Mouse (Mus musculus): ENCODE measurements around the gene Sord.

The Sord gene

DNA sequence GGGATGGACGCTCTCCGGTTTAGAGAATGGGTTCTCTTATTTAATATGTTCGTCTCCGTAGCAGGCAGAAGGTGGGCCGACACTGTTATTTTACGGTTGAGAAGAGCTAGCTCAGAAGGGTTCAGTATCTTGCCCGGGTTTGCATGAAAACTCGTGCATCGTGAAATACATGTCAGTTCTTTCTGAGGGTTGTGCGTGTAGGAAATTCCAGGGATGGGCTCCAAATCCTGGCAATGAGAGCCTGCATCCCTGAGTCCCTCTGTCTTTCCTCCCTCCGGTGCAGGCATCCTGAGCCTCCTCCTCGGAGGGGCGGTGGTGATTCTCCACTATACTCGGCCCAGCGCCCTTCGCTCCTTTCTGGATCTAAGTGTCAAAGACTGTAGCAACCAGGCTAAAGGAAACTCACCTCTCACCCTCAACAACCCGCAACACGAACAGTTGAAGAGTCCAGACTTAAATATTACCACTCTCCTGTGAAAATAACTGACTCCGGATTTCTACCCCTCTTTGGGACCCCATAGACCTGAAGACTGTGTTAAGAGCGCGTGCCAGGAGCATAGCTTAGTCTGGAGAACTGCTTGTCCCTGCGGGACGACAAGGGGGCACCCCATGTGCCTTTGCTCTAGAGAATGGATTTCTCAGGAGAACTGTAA, 67.5 kb downstream of the Sord start:
- DNase-seq (ENCODE audit: low spot score in 2 of 2): no peak

GRCm38 (mm10) chr2:122302574-122303241, 68.2 kb downstream of the Sord start:
- DNase-seq (ENCODE audit: low spot score in 2 of 2): peak; percentile 78 to 86

GRCm38 (mm10) chr2:122304544-122304943, 70.0 kb downstream of the Sord start:
- no peak for DNase-seq (ENCODE audit: low spot score in 2 of 2)

- no peak for DNase-seq (ENCODE audit: low spot score in 2 of 2)
Measured at GRCm38 (mm10) chr2:122305097-122305892, 70.7 kb downstream of the Sord start.

DNA sequence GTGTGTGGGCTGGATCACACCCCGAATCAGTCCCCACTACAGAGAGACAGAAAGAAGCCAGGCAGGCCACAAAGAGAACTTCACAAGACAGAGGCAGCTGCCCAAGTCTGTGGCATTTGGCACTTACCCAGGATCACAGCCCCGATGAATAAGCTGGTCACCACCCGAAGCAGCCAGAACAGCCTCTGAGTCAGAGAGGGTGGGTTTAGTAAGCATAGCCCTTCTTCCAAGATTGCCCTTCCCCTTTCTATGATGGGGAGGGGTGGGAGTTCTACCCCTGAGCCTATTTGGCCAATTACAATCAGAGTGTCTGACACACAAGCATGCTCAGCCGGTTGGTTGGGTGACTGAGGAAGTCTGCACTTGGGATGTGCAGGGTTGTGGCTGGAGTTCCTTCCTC, 71.6 kb downstream of the Sord start:
- DNase-seq (ENCODE audit: low spot score in 2 of 2): peak; percentile 60 to 70

DNA sequence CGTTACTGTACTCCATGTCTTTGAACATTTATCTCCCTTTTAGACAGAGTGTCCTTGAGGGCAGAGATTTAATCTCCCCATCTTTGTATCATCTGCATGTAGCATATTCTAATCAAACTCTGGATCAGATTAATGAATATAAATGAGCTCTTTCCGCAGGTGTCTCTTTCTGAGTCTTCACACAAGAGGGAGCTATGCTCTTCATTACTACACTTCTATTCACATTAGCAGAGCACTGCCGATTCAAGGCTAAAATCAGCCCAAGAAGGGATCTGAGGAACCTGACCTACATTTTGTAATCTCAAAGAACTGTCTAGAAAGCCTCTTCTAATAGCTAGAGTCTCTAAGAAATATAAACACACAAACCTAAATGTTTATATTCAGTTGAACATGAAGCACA, 75.1 kb downstream of the Sord start:
- no peak for DNase-seq (ENCODE audit: low spot score in 2 of 2)

DNA sequence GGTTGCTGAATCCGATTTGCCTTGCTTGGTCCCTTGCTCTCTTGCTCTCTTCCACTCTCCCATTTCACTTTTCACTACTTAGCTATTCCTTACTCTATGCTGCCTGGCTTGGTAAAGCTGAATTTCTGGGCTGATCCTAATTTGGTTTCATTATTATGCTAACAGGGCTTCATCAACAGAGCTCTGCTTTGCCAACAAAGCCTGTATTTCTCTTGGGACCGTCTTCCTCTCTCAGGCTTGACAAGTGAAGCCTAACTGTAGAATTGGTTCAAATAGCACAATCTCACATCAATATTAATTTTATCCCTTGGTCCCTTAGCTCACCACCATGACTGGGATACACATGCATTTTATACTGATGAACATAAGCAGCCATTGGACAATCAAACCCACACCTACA, 77.0 kb downstream of the Sord start:
- DNase-seq (ENCODE audit: low spot score in 2 of 2): no peak

DNA sequence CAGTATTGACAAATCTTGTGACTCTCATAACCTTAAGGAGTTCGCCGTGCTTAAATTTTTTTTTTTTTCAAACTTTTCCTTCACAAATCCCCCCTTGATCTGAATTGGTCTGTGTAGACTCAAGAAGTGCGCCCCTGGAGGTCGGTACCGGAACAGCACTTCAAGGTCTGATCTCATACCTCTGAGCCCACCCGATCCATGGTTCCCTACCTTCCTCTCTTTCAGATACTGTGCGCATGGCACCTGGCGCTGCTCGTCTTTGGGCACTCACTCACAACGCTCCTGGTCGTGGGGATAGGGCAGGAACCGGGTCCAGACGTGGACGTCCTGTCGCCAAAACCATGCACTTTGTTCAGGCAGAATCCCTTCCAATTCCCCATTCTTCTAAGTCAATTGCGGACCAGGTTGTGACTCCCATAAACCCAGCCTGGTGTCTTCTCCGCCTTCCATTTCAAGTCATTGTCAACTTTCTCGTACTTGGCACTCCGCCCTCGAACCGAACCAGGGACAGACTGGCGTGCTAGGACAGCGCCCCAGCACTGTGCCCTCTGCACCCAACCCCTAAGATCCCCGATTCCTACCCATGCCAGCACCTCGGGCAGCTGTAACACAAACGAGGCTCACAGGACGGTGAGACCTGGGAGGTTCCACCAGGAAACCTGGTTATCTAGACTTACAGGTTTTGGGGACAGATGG, 78.3 kb downstream of the Sord start:
- peak; percentile 53 to 73 for DNase-seq (ENCODE audit: low spot score in 2 of 2)

DNA sequence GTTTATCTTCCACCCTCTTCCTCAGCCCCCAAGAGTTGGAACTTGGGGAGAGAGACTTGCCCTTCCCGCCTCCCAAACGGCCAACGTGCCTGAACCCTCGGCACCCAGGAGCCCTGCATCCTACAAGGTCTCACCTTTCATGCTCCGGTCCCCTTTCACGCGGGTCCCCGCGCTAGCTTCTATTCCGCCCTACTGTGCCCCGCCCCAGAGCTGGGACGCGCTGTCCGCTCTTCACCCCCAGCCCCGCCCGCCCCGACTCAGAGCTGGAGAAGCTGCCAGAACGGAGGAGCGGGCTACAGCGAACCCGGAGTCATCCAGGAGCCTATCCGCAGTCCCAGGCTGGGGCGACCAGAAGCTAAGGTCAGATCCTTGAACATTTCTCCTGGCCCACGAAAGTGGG, 79.0 kb downstream of the Sord start, which contains the start of gene Duoxa1:
Duoxa1 (minus strand) TSS at position 195 of the 400 bp plus-strand sequence.
- DNase-seq (ENCODE audit: low spot score in 2 of 2): no peak
